Mouse (Mus musculus): ENCODE results near the gene Pdcl2.

DNA sequence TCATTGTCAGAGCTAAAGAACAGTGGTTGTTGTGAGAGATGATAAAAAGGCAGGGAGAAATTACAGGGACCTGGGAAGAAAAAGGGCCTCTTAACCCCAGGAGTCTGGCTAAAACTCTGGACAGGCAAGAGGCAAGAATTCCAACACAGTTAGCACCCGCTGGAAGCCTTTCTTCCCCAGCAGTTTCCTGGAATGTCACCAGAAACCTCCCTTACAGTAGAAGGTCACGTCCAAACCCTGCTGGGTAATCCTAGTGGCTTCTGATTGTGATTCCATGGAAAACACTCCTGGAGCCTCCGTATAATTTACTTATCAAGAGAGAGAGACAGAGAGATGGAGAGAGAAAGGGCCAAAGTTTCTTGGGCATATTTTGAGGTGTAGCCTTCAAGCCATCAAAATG lies 48.3 kb upstream of the Pdcl2 start:
- TF ChIP-seq CTCF (IDR thresholded peaks at IDR 0.05; ENCODE audit: low read depth, low read length) = no peak
- TF ChIP-seq TAL1 (conservative IDR thresholded peaks at IDR 0.05; ENCODE audit: low read depth, low read length) = no peak
- no peak for TF ChIP-seq GATA1 (IDR thresholded peaks at IDR 0.05; ENCODE audit: borderline replicate concordance, low read length)
- no peak for TF ChIP-seq POLR2AphosphoS5 (IDR thresholded peaks at IDR 0.05; ENCODE audit: insufficient replicate concordance, low read depth, low read length)
